Comparison of ENCODE assay signal across 8 mouse cellular contexts in genomic region chr17:28313212-28313879, GRCm38 (mm10). TPM values are rescaled to one million over a fixed set of nuclear protein-coding genes. Genes with fewer than 3 reads are reported as not detected.
DNase-seq lines count a peak whose midpoint lies in the region; ATAC-seq and TF ChIP-seq lines count a peak whose summit lies in the region.

TSS of gene Fance (plus strand) at chr17:28313519.

- peak within 1 kb of the TSS; percentile 87 for H3K27ac ChIP-seq in bone marrow, adult 2 months (ENCODE audit: control insufficient read depth, insufficient read depth, low read depth, low read length, poor library complexity)
- H3K27ac ChIP-seq in embryonic facial prominence, embryonic 15.5 days (replicated peaks) = peak within 1 kb of the TSS; percentile 91
- peak within 1 kb of the TSS; percentile 81 for H3K27ac ChIP-seq in limb, embryonic 14.5 days (replicated peaks; ENCODE audit: low read depth, low read length)
- peak within 1 kb of the TSS; percentile 85 for H3K27ac ChIP-seq in midbrain, postnatal 0 days (ENCODE audit: low read depth, low read length)

- peak within 1 kb of the TSS; percentile 82 for H3K4me2 ChIP-seq in embryonic facial prominence, embryonic 15.5 days (replicated peaks)
- H3K4me2 ChIP-seq in limb, embryonic 14.5 days (replicated peaks; ENCODE audit: low read depth, low read length, severe bottlenecking) = peak within 1 kb of the TSS; percentile 61
- peak within 1 kb of the TSS; percentile 88 for H3K4me2 ChIP-seq in midbrain, postnatal 0 days (ENCODE audit: low read depth, low read length, poor library complexity, severe bottlenecking)

- peak within 1 kb of the TSS; percentile 83 for H3K4me3 ChIP-seq in bone marrow, adult 2 months (replicated peaks; ENCODE audit: control insufficient read depth, low read depth, low read length)
- peak within 1 kb of the TSS; percentile 68 for H3K4me3 ChIP-seq in embryonic facial prominence, embryonic 15.5 days (replicated peaks)
- peak within 1 kb of the TSS; percentile 74 for H3K4me3 ChIP-seq in limb, embryonic 14.5 days (replicated peaks; ENCODE audit: low read length)
- H3K4me3 ChIP-seq in midbrain, postnatal 0 days (ENCODE audit: low read depth, low read length) = peak within 1 kb of the TSS; percentile 77

- TF ChIP-seq CTCF in bone marrow, adult 2 months (IDR thresholded peaks at IDR 0.05; ENCODE audit: control insufficient read depth, insufficient read depth, low read length) = no peak
- TF ChIP-seq CTCF in midbrain, postnatal 0 days (IDR thresholded peaks at IDR 0.05) = no peak

- H3K36me3 ChIP-seq in embryonic facial prominence, embryonic 15.5 days = peaks cover 29% of the 10 kb centered on the region
- peaks cover 28% of the 10 kb centered on the region for H3K36me3 ChIP-seq in limb, embryonic 14.5 days (ENCODE audit: control insufficient read depth, insufficient read depth, low read length)
- H3K36me3 ChIP-seq in midbrain, postnatal 0 days (ENCODE audit: insufficient read depth, low read length) = peaks cover 16% of the 10 kb centered on the region; the same call in 1 of the 2 replicates

- no peaks in the 10 kb centered on the region for H3K27me3 ChIP-seq in embryonic facial prominence, embryonic 15.5 days
- no peaks in the 10 kb centered on the region for H3K27me3 ChIP-seq in limb, embryonic 14.5 days (ENCODE audit: control insufficient read depth, insufficient read depth, low read length)
- no peaks in the 10 kb centered on the region for H3K27me3 ChIP-seq in midbrain, postnatal 0 days (ENCODE audit: insufficient read depth, low read length)

- H3K9ac ChIP-seq in embryonic facial prominence, embryonic 15.5 days = peak within 1 kb of the TSS; percentile 72
- H3K9ac ChIP-seq in limb, embryonic 14.5 days (ENCODE audit: low read depth, low read length, severe bottlenecking) = peak within 1 kb of the TSS; percentile 80
- peak within 1 kb of the TSS; percentile 84 for H3K9ac ChIP-seq in midbrain, postnatal 0 days (replicated peaks; ENCODE audit: low read length, poor library complexity, severe bottlenecking)

- H3K4me1 ChIP-seq in bone marrow, adult 2 months (ENCODE audit: control insufficient read depth, insufficient read depth, low read length) = peaks cover 4% of the 10 kb centered on the region
- peaks cover 27% of the 10 kb centered on the region for H3K4me1 ChIP-seq in embryonic facial prominence, embryonic 15.5 days
- H3K4me1 ChIP-seq in limb, embryonic 14.5 days (ENCODE audit: control insufficient read depth, insufficient read depth, low read length) = peaks cover 15% of the 10 kb centered on the region
- H3K4me1 ChIP-seq in midbrain, postnatal 0 days (ENCODE audit: insufficient read depth, low read length) = peaks cover 6% of the 10 kb centered on the region; the same call in 1 of the 2 replicates

- peak; percentile 100 for DNase-seq in 416B (ENCODE audit: low read depth)
- peak; percentile 94 for DNase-seq in heart, adult 8-10 months (ENCODE audit: low spot score)
- DNase-seq in kidney, adult 9 months = peak; percentile 98
- peak; percentile 100 for DNase-seq in limb, embryonic 14.5 days (ENCODE audit: low spot score)
- peak; percentile 99 for DNase-seq in midbrain, postnatal 0 days (ENCODE audit: low spot score)
- DNase-seq in spleen, postnatal 14 days (ENCODE audit: low spot score in 2 of 2) = peak; percentile 91

- H3K9me3 ChIP-seq in embryonic facial prominence, embryonic 15.5 days (replicated peaks) = no peaks in the 10 kb centered on the region
- H3K9me3 ChIP-seq in limb, embryonic 14.5 days (ENCODE audit: control insufficient read depth, low read length) = no peaks in the 10 kb centered on the region
- no peaks in the 10 kb centered on the region for H3K9me3 ChIP-seq in midbrain, postnatal 0 days (ENCODE audit: low read length)

- under 1% methylated on average over 69 of the region's 69 CpGs for WGBS in bone marrow, adult 2 months
- under 1% methylated on average over 64 of the region's 69 CpGs for WGBS in embryonic facial prominence, embryonic 15.5 days
- under 1% methylated on average over 61 of the region's 69 CpGs for WGBS in limb, embryonic 14.5 days
- WGBS in midbrain, postnatal 0 days = under 1% methylated on average over 69 of the region's 69 CpGs

- peak; percentile 68; the same call in 1 of the 2 replicates for TF ChIP-seq POLR2A in bone marrow, adult 2 months (IDR thresholded peaks at IDR 0.05; ENCODE audit: borderline replicate concordance, control insufficient read depth, low read depth, low read length)
- TF ChIP-seq POLR2A in limb, embryonic 14.5 days (IDR thresholded peaks at IDR 0.05; ENCODE audit: borderline replicate concordance, extremely low read depth, insufficient read depth, insufficient read length) = 0 out of 2 replicates have a peak, but pooled peaks have one; percentile 35

- ATAC-seq in embryonic facial prominence, embryonic 15.5 days (ENCODE audit: insufficient number of reproducible peaks, low FRiP score, low TSS enrichment, low read depth) = peak; percentile 98
- ATAC-seq in limb, embryonic 14.5 days (ENCODE audit: low FRiP score, low read depth) = peak; percentile 98
- ATAC-seq in midbrain, postnatal 0 days (ENCODE audit: low FRiP score) = peak; percentile 96

RNA-seq across cellular contexts. Expression of gene Fance, which starts in this region (rescaled TPM):
- polyA plus RNA-seq in bone marrow, adult 2 months (2011; ENCODE audit: insufficient read depth, insufficient read length, low replicate concordance, missing spikeins) = 24.9 and 40.5 TPM in 2 replicates
- 37.6 and 38.5 TPM in 2 replicates for polyA plus RNA-seq in embryonic facial prominence, embryonic 15.5 days (2015; fragmentation: Nextera tagmentation; extraction: Ambion mirVana)
- total RNA-seq in heart, adult 8-10 months (2022) = 10 to 100 TPM in 3 of 4 experiments, 1 to 10 TPM in 1; 9.2 to 15.2 (median 12.3) TPM
- polyA plus RNA-seq in limb, embryonic 14.5 days (2012; rRNA removed) = 28.3 and 32.4 TPM in 2 replicates
- polyA plus RNA-seq in limb, embryonic 14.5 days (2014; fragmentation: Nextera tagmentation; extraction: Ambion mirVana) = 30.8 and 36.1 TPM in 2 replicates
- total RNA-seq in midbrain, postnatal 0 days (2014; rRNA removed) = 33.4 and 33.6 TPM in 2 replicates
- 26.1 and 28.6 TPM in 2 replicates for polyA plus RNA-seq in midbrain, postnatal 0 days (2015; fragmentation: Nextera tagmentation; extraction: Ambion mirVana)

Comparison
In these comparisons a context has a peak if more than half of its experiments do, and no peak if none do; other contexts are left out.
1. Peak in every context shown above with its lines: DNase-seq, ATAC-seq, H3K4me3 ChIP-seq and H3K27ac ChIP-seq.